Mouse (Mus musculus): ENCODE measurements around the gene Sbno2. TPM values are rescaled to one million over a fixed set of nuclear protein-coding genes. Genes with fewer than 3 reads are reported as not detected.
"Not testable (repeated sequence)": the region's sequence is repeated elsewhere in the genome, so short reads cannot be mapped to it uniquely, and the experiment has no call there.

Sbno2 gene
- total and polyA plus RNA-seq, 2 experiments from 2014 or later, result 7.6 to 24.3 TPM

DNA sequence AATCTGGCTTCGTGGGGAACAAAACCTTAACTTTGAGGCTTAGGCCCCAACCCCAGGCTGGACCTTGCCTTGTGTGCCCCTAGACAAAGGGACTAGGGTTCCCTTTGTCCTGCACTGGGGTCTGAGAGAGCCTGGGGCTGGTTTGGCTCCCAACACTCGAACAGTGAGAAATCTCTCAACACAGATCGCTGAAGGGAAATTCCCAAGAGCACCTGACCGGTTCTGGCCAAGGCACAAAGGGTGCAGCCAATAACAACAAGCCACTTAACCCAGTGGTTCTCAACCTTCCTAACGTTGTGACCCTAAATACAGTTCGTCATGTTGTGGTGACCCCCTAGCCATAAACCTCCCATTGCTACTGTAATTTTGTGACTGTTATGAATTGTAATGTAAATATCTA lies 55.1 kb downstream of the Sbno2 start:
- Histone ChIP-seq H3K4me3 (ENCODE audit: low read depth, low read length) (no peak overlapping the region), H3K9me3 (ENCODE audit: low read length) (no peaks in the 10 kb centered on the region), H3K9ac (replicated peaks; ENCODE audit: low read length, poor library complexity, severe bottlenecking) (no peak overlapping the region), H3K27ac (ENCODE audit: low read depth, low read length) (no peak overlapping the region), H3K4me1 (ENCODE audit: insufficient read depth, low read length) (peaks cover 2% of the 10 kb centered on the region; the same call in 1 of the 2 replicates), H3K27me3 (ENCODE audit: insufficient read depth, low read length) (no peaks in the 10 kb centered on the region), H3K4me2 (ENCODE audit: low read depth, low read length, poor library complexity, severe bottlenecking) (no peak overlapping the region), H3K36me3 (ENCODE audit: insufficient read depth, low read length) (no peaks in the 10 kb centered on the region)
- DNase-seq (ENCODE audit: low spot score) (no peak), ATAC-seq (ENCODE audit: low FRiP score) (no peak)
- no peak for TF ChIP-seq CTCF (IDR thresholded peaks at IDR 0.05)
- WGBS, result 17% methylated on average over 6 of the region's 6 CpGs

GRCm38 (mm10) chr10:80048834-80049233 lies 56.5 kb downstream of the Sbno2 start:
- H3K27ac ChIP-seq (ENCODE audit: low read depth, low read length), result no peak overlapping the region

GRCm38 (mm10) chr10:80048396-80048795 lies 57.0 kb downstream of the Sbno2 start:
- DNase-seq (ENCODE audit: low spot score) (peak; percentile 34), ATAC-seq (ENCODE audit: low FRiP score) (no peak)
- Histone ChIP-seq H3K4me3 (ENCODE audit: low read depth, low read length) (no peak overlapping the region), H3K27me3 (ENCODE audit: insufficient read depth, low read length) (no peaks in the 10 kb centered on the region), H3K9me3 (ENCODE audit: low read length) (no peaks in the 10 kb centered on the region), H3K36me3 (ENCODE audit: insufficient read depth, low read length) (no peaks in the 10 kb centered on the region), H3K4me2 (ENCODE audit: low read depth, low read length, poor library complexity, severe bottlenecking) (no peak overlapping the region), H3K9ac (replicated peaks; ENCODE audit: low read length, poor library complexity, severe bottlenecking) (no peak overlapping the region), H3K4me1 (ENCODE audit: insufficient read depth, low read length) (no peaks in the 10 kb centered on the region), H3K27ac (ENCODE audit: low read depth, low read length) (no peak overlapping the region)
- no peak for TF ChIP-seq CTCF (IDR thresholded peaks at IDR 0.05)
- 12% methylated on average over 5 of the region's 5 CpGs for WGBS

More at GRCm38 (mm10) chr10:80048834-80049233, 56.5 kb downstream of the Sbno2 start:
- H3K36me3 ChIP-seq (ENCODE audit: insufficient read depth, low read length), result no peaks in the 10 kb centered on the region
- no peak overlapping the region for H3K4me3 ChIP-seq (ENCODE audit: low read depth, low read length)
- H3K9me3 ChIP-seq (ENCODE audit: low read length), result no peaks in the 10 kb centered on the region
- DNase-seq (ENCODE audit: low spot score), result no peak
- no peak overlapping the region for H3K4me2 ChIP-seq (ENCODE audit: low read depth, low read length, poor library complexity, severe bottlenecking)
- no peak for ATAC-seq (ENCODE audit: low FRiP score)
- no peak for TF ChIP-seq CTCF (IDR thresholded peaks at IDR 0.05)
- no peaks in the 10 kb centered on the region for H3K27me3 ChIP-seq (ENCODE audit: insufficient read depth, low read length)
- WGBS, result 65% methylated on average over 3 of the region's 3 CpGs
- H3K4me1 ChIP-seq (ENCODE audit: insufficient read depth, low read length), result no peaks in the 10 kb centered on the region
- no peak overlapping the region for H3K9ac ChIP-seq (replicated peaks; ENCODE audit: low read length, poor library complexity, severe bottlenecking)

DNA sequence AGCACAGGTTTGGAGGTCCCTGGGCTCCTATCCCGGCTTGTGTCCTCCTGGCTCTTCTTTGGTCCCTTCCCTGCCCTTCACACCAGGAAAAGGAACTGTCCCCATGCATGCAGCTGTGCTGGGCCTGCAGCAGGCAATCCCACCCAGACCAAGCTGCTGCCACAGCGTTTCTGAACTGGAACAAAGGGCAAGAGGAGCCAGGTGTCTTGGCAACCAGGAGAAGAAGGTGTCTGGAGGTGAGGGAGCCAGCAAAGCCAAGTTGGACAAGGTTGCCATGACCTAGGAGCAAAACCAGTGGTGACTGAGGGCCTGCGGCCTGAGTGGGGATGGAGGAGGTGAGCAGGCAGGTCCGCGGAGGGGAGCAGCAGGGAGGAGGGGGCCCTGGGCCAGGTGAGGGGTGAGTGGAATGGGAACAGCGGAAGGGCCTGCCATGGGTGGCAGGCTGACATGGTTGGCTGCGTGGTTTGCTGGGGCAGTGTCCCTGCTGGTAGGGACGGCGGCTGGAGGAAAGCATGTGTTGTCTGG lies 58.3 kb downstream of the Sbno2 start, which contains the start of gene Gpx4:
Gene Gpx4 (plus strand): TSS at position 126 of the 525 bp plus-strand sequence.
- no peaks in the 10 kb centered on the region for H3K4me1 ChIP-seq (ENCODE audit: insufficient read depth, low read length)
- H3K4me2 ChIP-seq (ENCODE audit: low read depth, low read length, poor library complexity, severe bottlenecking), result no peak within 1 kb of the TSS
- no peaks in the 10 kb centered on the region for H3K36me3 ChIP-seq (ENCODE audit: insufficient read depth, low read length)
- no peaks in the 10 kb centered on the region for H3K27me3 ChIP-seq (ENCODE audit: insufficient read depth, low read length)
- no peaks in the 10 kb centered on the region for H3K9me3 ChIP-seq (ENCODE audit: low read length)
- no peak for TF ChIP-seq CTCF (IDR thresholded peaks at IDR 0.05)
- H3K9ac ChIP-seq (replicated peaks; ENCODE audit: low read length, poor library complexity, severe bottlenecking), result no peak within 1 kb of the TSS
- H3K27ac ChIP-seq (ENCODE audit: low read depth, low read length), result no peak within 1 kb of the TSS
- 39% methylated on average over 9 of the region's 9 CpGs for WGBS
- H3K4me3 ChIP-seq (ENCODE audit: low read depth, low read length), result no peak within 1 kb of the TSS
- DNase-seq (ENCODE audit: low spot score), result no peak
- no peak for ATAC-seq (ENCODE audit: low FRiP score)

DNA sequence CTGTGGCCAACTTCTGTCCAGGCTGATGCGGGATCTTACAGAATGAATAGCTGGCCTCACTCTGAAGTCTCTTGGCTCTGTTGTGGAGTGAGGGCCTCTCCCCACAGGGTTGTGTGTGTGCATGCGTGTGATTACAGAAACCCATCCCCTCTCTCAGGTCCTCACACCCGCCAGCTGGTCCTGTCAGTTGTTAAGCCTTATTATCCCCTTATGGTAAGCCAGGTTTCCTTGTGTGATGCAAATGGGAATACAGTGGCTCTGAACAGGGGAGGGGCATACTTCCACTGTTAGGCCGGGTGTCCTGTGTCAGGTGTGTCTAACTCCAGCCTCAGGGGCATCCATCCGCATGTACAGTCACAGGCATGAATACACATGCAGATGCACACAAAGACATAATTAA lies 59.6 kb downstream of the Sbno2 start:
- no peak for DNase-seq (ENCODE audit: low spot score)
- WGBS, result 57% methylated on average over 5 of the region's 5 CpGs
- no peaks in the 10 kb centered on the region for H3K9me3 ChIP-seq (ENCODE audit: low read length)
- no peak for TF ChIP-seq CTCF (IDR thresholded peaks at IDR 0.05)
- no peaks in the 10 kb centered on the region for H3K27me3 ChIP-seq (ENCODE audit: insufficient read depth, low read length)
- no peak overlapping the region for H3K4me2 ChIP-seq (ENCODE audit: low read depth, low read length, poor library complexity, severe bottlenecking)
- H3K4me3 ChIP-seq (ENCODE audit: low read depth, low read length), result no peak overlapping the region
- no peaks in the 10 kb centered on the region for H3K36me3 ChIP-seq (ENCODE audit: insufficient read depth, low read length)
- ATAC-seq (ENCODE audit: low FRiP score), result no peak
- no peaks in the 10 kb centered on the region for H3K4me1 ChIP-seq (ENCODE audit: insufficient read depth, low read length)
- no peak overlapping the region for H3K27ac ChIP-seq (ENCODE audit: low read depth, low read length)
- H3K9ac ChIP-seq (replicated peaks; ENCODE audit: low read length, poor library complexity, severe bottlenecking), result no peak overlapping the region

- not testable (repeated sequence) for H3K36me3 ChIP-seq (ENCODE audit: insufficient read depth, low read length); H3K4me2 ChIP-seq (ENCODE audit: low read depth, low read length, poor library complexity, severe bottlenecking); H3K9me3 ChIP-seq (ENCODE audit: low read length); H3K4me1 ChIP-seq (ENCODE audit: insufficient read depth, low read length); H3K4me3 ChIP-seq (ENCODE audit: low read depth, low read length); H3K27me3 ChIP-seq (ENCODE audit: insufficient read depth, low read length); H3K9ac ChIP-seq (replicated peaks; ENCODE audit: low read length, poor library complexity, severe bottlenecking); H3K27ac ChIP-seq (ENCODE audit: low read depth, low read length); ATAC-seq (ENCODE audit: low FRiP score); DNase-seq (ENCODE audit: low spot score)
- 76% methylated on average over 2 of the region's 4 CpGs for WGBS
Measured at GRCm38 (mm10) chr10:80045364-80045763, 60.0 kb downstream of the Sbno2 start.

All from midbrain, postnatal 0 days (tissue).